Mouse (Mus musculus) heart, embryonic 12.5 days (tissue): ENCODE measurements around the gene Cdkl2. TPM values are rescaled to one million over a fixed set of nuclear protein-coding genes. Genes with fewer than 3 reads are reported as not detected.

ENCODE experiments used
- ATAC-seq: fragments of 200-750 bp; cut with Nextera tagmentation; 2 replicates; pipeline ENCODE4 v1.8.0; 2017; ENCODE audit warnings: moderate TSS enrichment, moderate library complexity; ENCODE audit not compliant: insufficient number of reproducible peaks, low FRiP score
- H3K27ac ChIP-seq: fragments of 300-500 bp; sonication (generic); 2 replicates; pipeline ENCODE4 v1.5.1; 2016; ENCODE audit warnings: mild to moderate bottlenecking, moderate library complexity; ENCODE audit not compliant: poor library complexity, severe bottlenecking
- H3K27me3 ChIP-seq: fragments of 300-500 bp; sonication (generic); replicated peaks from 2 replicates; pipeline ENCODE4 v1.6.1; 2016; ENCODE audit warnings: mild to moderate bottlenecking, moderate library complexity
- H3K36me3 ChIP-seq: fragments of 300-500 bp; sonication (generic); 2 replicates; pipeline ENCODE4 v1.6.1; 2016; ENCODE audit warnings: mild to moderate bottlenecking, moderate library complexity
- H3K4me1 ChIP-seq: fragments of 300-500 bp; sonication (generic); replicated peaks from 2 replicates; pipeline ENCODE4 v1.6.1; 2016; ENCODE audit warnings: mild to moderate bottlenecking
- H3K4me2 ChIP-seq: fragments of 300-500 bp; sonication (generic); 2 replicates; pipeline ENCODE4 v1.6.1; 2016; ENCODE audit warnings: mild to moderate bottlenecking, moderate library complexity
- H3K4me3 ChIP-seq: fragments of 300-500 bp; sonication (generic); 2 replicates; pipeline ENCODE4 v1.5.1; 2016; ENCODE audit warnings: mild to moderate bottlenecking
- H3K9ac ChIP-seq: fragments of 300-500 bp; sonication (generic); 2 replicates; pipeline ENCODE4 v1.6.1; 2016; ENCODE audit warnings: mild to moderate bottlenecking, moderate library complexity
- H3K9me3 ChIP-seq: fragments of 300-500 bp; sonication (generic); replicated peaks from 2 replicates; pipeline ENCODE4 v1.6.1; 2016; ENCODE audit warnings: mild to moderate bottlenecking, moderate library complexity
- WGBS: fragments of 180-500 bp; shearing (Covaris S2); methylation state at CpG from one replicate; pipeline ENCODE4 v1.1.7; 2016; 5-methylcytosine and 5-hydroxymethylcytosine counted together
- polyA plus RNA-seq: library from polyadenylated mRNA; unstranded; fragments of >200 nt; fragmentation: Nextera tagmentation; extraction: Ambion mirVana; gene quantifications from 2 replicates; pipeline ENCODE4 v1.2.1, GENCODE M21; 2016

Cdkl2 gene
- polyA plus RNA-seq, 1 experiment from 2014 or later = 1.0 TPM

- no peaks in the 10 kb centered on the region for H3K4me1 ChIP-seq
- no peak overlapping the region for H3K9ac ChIP-seq
- H3K9me3 ChIP-seq = no peaks in the 10 kb centered on the region
- no peak overlapping the region for H3K4me3 ChIP-seq
- ATAC-seq = no peak
- no peaks in the 10 kb centered on the region for H3K27me3 ChIP-seq
- no peak overlapping the region for H3K4me2 ChIP-seq
- WGBS = 92% methylated on average over 2 of the region's 2 CpGs
- H3K27ac ChIP-seq = no peak overlapping the region
- H3K36me3 ChIP-seq = no peaks in the 10 kb centered on the region
Measured at GRCm38 (mm10) chr5:91993061-91993460, 50.6 kb downstream of the Cdkl2 start.

DNA sequence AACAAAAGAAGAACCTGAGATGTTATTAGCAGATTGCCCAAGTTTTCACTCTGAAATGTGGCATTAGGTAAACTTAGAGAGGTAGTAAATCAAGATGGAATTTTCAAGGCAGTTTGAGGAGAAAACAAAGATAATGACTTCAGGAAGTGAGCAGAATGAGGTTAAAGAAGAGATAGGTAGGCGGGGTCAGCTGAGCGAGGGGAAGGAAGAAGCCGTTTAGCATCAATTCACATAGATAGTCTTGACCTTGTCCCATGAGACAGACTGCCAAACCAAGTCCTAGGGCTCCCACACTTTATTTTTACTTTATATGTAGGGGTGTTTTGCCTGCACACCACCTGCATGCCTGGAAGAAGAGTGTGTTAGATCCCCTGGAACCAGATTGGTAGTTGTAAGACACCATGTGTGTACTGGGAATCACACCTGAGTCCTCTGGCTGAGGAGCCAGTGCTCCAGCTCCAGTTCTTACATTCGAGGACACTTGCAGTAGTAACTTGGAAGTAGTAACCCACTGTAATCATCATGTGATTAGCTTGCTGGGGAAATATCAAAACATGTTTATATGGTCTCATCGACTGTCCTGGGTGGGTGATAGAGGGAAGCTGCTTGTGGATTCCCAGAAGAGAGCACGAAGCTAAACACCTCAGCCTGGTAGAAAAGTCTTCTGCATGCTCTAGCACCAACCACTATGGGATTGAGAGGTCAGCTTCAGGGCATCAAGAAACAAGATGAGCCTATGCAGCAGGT is 52.3 kb downstream of the Cdkl2 start:
- Histone ChIP-seq H3K9me3 (no peaks in the 10 kb centered on the region), H3K27ac (no peak overlapping the region), H3K27me3 (no peaks in the 10 kb centered on the region), H3K4me3 (no peak overlapping the region), H3K4me2 (no peak overlapping the region), H3K36me3 (no peaks in the 10 kb centered on the region), H3K4me1 (no peaks in the 10 kb centered on the region), H3K9ac (no peak overlapping the region)
- 76% methylated on average over 6 of the region's 6 CpGs for WGBS
- no peak for ATAC-seq

DNA sequence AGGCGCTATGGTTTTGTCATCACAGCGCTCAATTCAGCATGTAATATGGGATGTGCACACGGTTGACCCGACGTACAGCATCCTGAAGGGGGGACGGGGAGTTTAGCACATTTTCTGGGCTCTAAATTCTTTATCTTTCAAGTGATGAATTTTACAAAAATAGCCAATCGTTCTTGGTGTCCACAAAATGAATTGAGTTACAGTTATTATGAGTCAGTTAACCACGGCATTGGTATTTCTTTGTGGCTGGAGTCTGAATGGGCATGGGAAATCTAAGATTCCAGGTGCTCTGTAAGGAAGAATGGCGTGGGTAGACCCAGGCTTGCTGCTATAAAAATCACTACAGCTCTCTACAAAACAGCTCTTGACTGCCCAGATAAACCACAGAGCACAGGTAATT is 54.4 kb downstream of the Cdkl2 start:
- H3K4me1 ChIP-seq = no peaks in the 10 kb centered on the region
- no peak overlapping the region for H3K4me3 ChIP-seq
- no peak overlapping the region for H3K27ac ChIP-seq
- no peaks in the 10 kb centered on the region for H3K9me3 ChIP-seq
- WGBS = 81% methylated on average over 9 of the region's 9 CpGs
- ATAC-seq = no peak
- no peak overlapping the region for H3K4me2 ChIP-seq
- H3K27me3 ChIP-seq = no peaks in the 10 kb centered on the region
- H3K36me3 ChIP-seq = no peaks in the 10 kb centered on the region
- no peak overlapping the region for H3K9ac ChIP-seq

DNA sequence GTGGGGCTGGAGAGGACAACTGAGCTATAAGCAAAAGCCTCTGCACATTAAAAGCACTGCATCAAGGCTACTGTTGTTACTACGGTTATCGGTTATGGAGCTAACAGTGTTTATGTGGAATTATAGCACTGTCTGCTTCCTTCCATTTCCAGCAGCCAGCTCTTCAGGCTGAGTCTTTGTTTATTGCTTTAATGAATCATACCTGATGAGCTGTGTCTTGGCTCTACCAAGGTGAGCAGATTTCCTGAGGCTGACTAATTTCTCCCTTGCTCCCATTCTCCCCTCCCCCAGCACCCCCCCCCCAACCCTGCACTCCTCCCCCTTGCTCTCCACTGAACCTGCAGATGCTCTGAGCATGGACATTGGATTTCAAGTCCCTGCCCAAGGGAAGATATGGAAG is 55.9 kb downstream of the Cdkl2 start:
- H3K4me1 ChIP-seq = no peaks in the 10 kb centered on the region
- 81% methylated on average over 2 of the region's 2 CpGs for WGBS

DNA sequence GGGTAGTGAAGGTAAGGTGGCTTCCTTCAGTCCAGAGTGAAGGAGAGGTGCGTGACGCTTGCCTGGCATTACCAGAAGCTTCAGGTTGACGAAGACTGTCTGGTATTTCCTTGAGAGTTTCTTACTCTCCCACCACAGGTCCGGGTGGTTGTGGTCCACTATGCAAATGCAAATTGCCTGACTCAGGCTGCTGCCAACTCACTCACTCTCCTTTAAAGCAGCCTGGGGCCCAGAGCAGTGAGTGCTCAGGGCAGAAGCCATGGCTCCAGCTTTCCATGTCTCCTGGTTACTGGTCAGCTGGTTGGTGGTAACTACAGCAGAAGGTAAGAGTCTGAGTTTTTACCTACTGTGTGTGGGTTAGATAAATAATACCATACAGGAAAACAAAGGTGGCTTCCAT is 56.4 kb downstream of the Cdkl2 start, which contains the start of gene Odaph:
Gene Odaph (plus strand): TSS at position 240 of the 400 bp plus-strand sequence.
- no peak for ATAC-seq
- Histone ChIP-seq H3K9ac (no peak within 1 kb of the TSS), H3K4me3 (no peak within 1 kb of the TSS), H3K9me3 (no peaks in the 10 kb centered on the region), H3K27me3 (no peaks in the 10 kb centered on the region), H3K4me2 (no peak within 1 kb of the TSS), H3K27ac (no peak within 1 kb of the TSS), H3K4me1 (no peaks in the 10 kb centered on the region), H3K36me3 (no peaks in the 10 kb centered on the region)
- WGBS = 81% methylated on average over 4 of the region's 4 CpGs

More for the DNA sequence above, 55.9 kb downstream of the Cdkl2 start:
- H3K9ac ChIP-seq = no peak overlapping the region
- no peak for ATAC-seq
- H3K27me3 ChIP-seq = no peaks in the 10 kb centered on the region
- H3K9me3 ChIP-seq = no peaks in the 10 kb centered on the region
- H3K4me2 ChIP-seq = no peak overlapping the region
- no peaks in the 10 kb centered on the region for H3K36me3 ChIP-seq
- H3K4me3 ChIP-seq = no peak overlapping the region
- H3K27ac ChIP-seq = no peak overlapping the region

DNA sequence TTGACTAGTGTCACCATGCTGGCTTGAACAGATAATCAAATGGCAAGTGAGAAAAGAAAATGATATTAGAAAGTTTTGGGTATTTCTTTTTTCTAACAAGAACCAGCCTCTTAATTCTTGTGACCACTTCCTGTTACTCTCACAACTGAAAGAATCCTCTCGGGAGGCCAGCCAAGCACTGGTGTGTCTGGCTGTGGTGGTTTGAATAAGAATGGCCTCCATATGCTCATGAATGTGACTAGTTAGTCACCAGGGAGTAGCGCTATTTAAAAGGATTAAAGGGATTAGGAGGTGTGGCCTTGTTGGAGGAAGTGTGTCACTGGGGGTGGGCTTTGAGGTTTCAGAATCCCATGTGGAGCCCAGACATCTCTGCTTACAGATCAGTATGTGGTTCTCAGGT is 58.0 kb downstream of the Cdkl2 start:
- H3K4me2 ChIP-seq = no peak overlapping the region
- 68% methylated on average over 2 of the region's 2 CpGs for WGBS
- no peak overlapping the region for H3K27ac ChIP-seq
- no peaks in the 10 kb centered on the region for H3K36me3 ChIP-seq
- H3K9ac ChIP-seq = no peak overlapping the region
- no peak for ATAC-seq
- H3K4me3 ChIP-seq = no peak overlapping the region
- no peaks in the 10 kb centered on the region for H3K9me3 ChIP-seq
- H3K4me1 ChIP-seq = no peaks in the 10 kb centered on the region
- no peaks in the 10 kb centered on the region for H3K27me3 ChIP-seq

GRCm38 (mm10) chr5:91983490-91983889 is 60.2 kb downstream of the Cdkl2 start:
- H3K4me2 ChIP-seq = no peak overlapping the region
- H3K9me3 ChIP-seq = no peaks in the 10 kb centered on the region
- H3K4me1 ChIP-seq = no peaks in the 10 kb centered on the region
- H3K36me3 ChIP-seq = no peaks in the 10 kb centered on the region
- no peaks in the 10 kb centered on the region for H3K27me3 ChIP-seq
- ATAC-seq = no peak
- H3K27ac ChIP-seq = no peak overlapping the region
- no peak overlapping the region for H3K4me3 ChIP-seq
- no peak overlapping the region for H3K9ac ChIP-seq
- 63% methylated on average over 2 of the region's 2 CpGs for WGBS

GRCm38 (mm10) chr5:91981176-91981840 is 62.4 kb downstream of the Cdkl2 start:
- H3K27me3 ChIP-seq = no peaks in the 10 kb centered on the region
- no peak for ATAC-seq
- H3K27ac ChIP-seq = no peak overlapping the region
- H3K4me2 ChIP-seq = no peak overlapping the region
- no peak overlapping the region for H3K4me3 ChIP-seq
- H3K36me3 ChIP-seq = no peaks in the 10 kb centered on the region
- no peaks in the 10 kb centered on the region for H3K9me3 ChIP-seq
- 86% methylated on average over 11 of the region's 11 CpGs for WGBS
- no peak overlapping the region for H3K9ac ChIP-seq
- H3K4me1 ChIP-seq = no peaks in the 10 kb centered on the region

DNA sequence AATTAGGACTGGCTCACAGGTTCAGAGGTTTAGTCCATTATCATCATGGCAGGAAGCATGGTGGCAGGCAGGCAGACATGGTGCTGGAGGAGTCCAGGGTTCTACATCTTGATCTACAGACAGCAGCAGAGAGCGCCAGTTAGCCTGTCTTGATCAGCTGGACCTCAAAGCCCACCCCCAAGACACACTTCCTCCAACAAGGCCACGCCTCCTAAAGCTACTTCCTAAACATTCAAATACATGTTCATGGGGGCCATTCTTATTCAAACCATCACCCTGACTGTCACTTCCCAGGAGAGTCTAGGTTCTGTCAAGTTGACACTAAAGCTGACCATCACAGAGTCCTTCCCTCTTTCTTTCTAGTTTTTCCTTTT is 66.3 kb downstream of the Cdkl2 start:
- WGBS = 83% methylated on average over 2 of the region's 2 CpGs
- no peak for ATAC-seq
- no peaks in the 10 kb centered on the region for H3K36me3 ChIP-seq

DNA sequence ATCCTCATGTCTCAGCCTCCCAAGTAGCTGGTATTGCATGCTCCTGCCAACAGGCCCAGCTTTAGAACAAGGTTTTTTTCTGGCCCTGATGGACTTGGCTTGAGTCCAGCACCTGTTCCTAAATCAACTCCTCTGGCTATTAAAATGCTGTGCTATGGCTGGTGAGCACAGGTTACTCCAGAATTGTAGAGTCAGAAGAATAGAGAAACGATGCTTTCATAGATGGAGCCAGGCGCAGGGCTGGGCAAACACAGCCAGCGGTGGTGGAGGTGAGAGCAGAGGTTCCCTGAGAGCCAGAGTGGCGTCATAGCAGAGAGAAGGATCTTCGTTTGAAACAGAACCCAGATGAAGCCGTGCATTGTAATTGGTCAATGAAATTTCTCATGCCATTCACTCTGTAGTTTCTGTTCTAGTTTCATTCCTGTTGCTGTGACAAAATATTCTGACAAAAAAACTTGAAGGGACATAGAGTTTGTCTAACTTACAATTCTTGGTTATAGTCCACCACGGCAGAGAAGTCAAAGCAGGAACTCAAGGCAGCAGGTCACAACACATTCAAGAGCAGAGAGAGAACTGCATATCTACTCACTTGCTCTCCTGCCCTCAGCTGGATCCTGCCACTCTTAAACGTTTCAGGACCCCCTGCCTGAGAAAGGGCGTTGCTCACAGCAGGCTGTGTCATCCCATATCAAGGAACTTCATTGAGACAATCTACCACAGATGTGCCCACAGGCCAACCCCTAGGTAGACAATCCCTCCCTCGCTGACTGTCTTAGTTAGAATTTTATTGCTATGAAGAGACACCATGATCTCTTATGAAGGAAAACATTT is 66.9 kb downstream of the Cdkl2 start:
- H3K4me1 ChIP-seq = 0 out of 2 replicates have a peak, but pooled peaks cover 2% of the 10 kb centered on the region
- no peak for ATAC-seq
- 70% methylated on average over 10 of the region's 10 CpGs for WGBS
- H3K9me3 ChIP-seq = no peaks in the 10 kb centered on the region
- H3K36me3 ChIP-seq = no peaks in the 10 kb centered on the region
- no peak overlapping the region for H3K4me3 ChIP-seq
- H3K27me3 ChIP-seq = no peaks in the 10 kb centered on the region
- H3K4me2 ChIP-seq = no peak overlapping the region
- H3K27ac ChIP-seq = no peak overlapping the region
- no peak overlapping the region for H3K9ac ChIP-seq

More for the DNA sequence above, 66.3 kb downstream of the Cdkl2 start:
- Histone ChIP-seq H3K4me1 (0 out of 2 replicates have a peak, but pooled peaks cover 2% of the 10 kb centered on the region), H3K27me3 (no peaks in the 10 kb centered on the region), H3K27ac (no peak overlapping the region), H3K9ac (no peak overlapping the region), H3K4me3 (no peak overlapping the region), H3K9me3 (no peaks in the 10 kb centered on the region), H3K4me2 (no peak overlapping the region)

DNA sequence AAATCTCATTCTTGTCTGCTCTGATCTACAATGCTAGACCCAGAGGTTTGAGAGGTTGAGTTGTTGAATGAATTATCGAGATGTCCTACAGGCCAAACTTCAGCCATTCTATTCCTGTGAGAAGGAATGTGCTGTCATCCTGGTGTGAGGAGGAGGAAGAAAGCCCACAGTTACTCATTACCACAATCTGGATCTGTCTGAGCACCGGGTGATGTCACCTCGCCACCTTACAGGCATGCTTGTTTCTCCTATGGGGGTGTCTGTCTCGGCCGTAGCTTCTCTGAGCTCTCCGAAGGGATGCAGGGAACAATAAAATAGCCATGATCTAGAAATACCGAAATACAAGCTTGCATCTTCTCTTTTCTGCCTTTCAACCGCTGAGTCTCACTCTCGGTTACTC is 67.9 kb downstream of the Cdkl2 start:
- Histone ChIP-seq H3K36me3 (no peaks in the 10 kb centered on the region), H3K27me3 (no peaks in the 10 kb centered on the region), H3K9me3 (no peaks in the 10 kb centered on the region), H3K27ac (no peak overlapping the region), H3K9ac (no peak overlapping the region), H3K4me2 (no peak overlapping the region), H3K4me1 (0 out of 2 replicates have a peak, but pooled peaks cover 2% of the 10 kb centered on the region), H3K4me3 (no peak overlapping the region)
- ATAC-seq = no peak
- 83% methylated on average over 9 of the region's 9 CpGs for WGBS
